Mouse (Mus musculus) G1E (cell line): ENCODE measurements around the gene Ptprm.

Source experiments
- CTCF ChIP-seq: IDR thresholded peaks from 2 replicates; pipeline ENCODE4 v1.5.1; 2012; ENCODE audit warnings: low read depth, low read length, inconsistent platforms, mixed read lengths
- GATA1 ChIP-seq: IDR thresholded peaks from 2 replicates; pipeline ENCODE4 v1.6.1; 2012; ENCODE audit warnings: borderline replicate concordance, low read length, inconsistent platforms, mixed read lengths
- POLR2AphosphoS5 ChIP-seq: IDR thresholded peaks from 2 replicates; pipeline ENCODE4 v1.6.1; 2012; ENCODE audit warnings: low read depth, low read length, inconsistent platforms; ENCODE audit not compliant: insufficient replicate concordance

- TF ChIP-seq GATA1 (no peak), CTCF (no peak), POLR2AphosphoS5 (no peak)
These were observed 4.7 kb downstream of the Ptprm start for GRCm38 (mm10) chr17:67349594-67349993.
